Mouse (Mus musculus) kidney, adult 11 months (tissue): ENCODE data around the gene Ppp6r3.

Experiments
- DNase-seq: peaks from one replicate; pipeline ENCODE4 v3.0.0; 2022

The Ppp6r3 gene

GRCm38 (mm10) chr19:3497216-3497615 lies 78.3 kb downstream of the Ppp6r3 start:
- DNase-seq, result no peak

DNA sequence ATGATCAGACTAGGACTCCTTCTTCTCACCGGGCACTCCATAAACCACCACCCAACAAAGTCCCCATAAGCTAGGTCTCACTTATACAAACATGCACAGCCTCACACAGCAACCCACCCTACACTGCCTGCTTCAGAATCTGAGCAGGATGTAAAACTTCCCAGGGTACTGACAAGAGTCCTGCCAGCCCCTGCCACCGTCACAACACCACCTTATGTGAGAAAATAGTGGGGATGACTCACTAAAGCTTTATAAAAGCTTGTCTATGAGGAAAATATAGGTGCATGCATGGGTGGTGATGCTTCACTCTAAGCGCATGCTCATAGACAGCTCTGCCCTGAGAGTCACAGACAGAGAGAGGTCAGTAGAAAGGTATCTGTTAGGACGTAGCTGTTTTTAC lies 85.7 kb downstream of the Ppp6r3 start:
- no peak for DNase-seq

- no peak for DNase-seq
These were observed 92.7 kb downstream of the Ppp6r3 start for GRCm38 (mm10) chr19:3482831-3483230.

- no peak for DNase-seq
These were observed 95.4 kb downstream of the Ppp6r3 start for GRCm38 (mm10) chr19:3480101-3480500.

DNA sequence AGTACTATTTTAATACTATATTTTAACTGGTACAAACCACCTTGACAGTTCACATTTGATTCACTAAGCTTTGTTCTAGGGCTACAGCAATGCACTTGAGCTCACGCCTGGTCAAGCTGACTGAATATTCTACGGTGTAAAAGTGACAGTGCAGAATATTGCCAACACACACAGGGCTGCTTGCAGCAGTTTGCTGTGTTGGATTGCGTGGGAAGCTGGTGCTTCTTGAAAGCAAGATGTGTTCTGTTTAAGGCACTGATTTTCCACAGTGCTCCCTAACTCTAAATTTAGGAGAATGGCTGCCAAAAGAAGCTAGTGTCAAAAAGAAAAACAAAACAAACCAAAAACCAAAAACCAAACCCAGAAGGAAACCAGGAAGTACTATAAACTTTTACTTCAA lies 98.6 kb downstream of the Ppp6r3 start:
- no peak for DNase-seq

DNA sequence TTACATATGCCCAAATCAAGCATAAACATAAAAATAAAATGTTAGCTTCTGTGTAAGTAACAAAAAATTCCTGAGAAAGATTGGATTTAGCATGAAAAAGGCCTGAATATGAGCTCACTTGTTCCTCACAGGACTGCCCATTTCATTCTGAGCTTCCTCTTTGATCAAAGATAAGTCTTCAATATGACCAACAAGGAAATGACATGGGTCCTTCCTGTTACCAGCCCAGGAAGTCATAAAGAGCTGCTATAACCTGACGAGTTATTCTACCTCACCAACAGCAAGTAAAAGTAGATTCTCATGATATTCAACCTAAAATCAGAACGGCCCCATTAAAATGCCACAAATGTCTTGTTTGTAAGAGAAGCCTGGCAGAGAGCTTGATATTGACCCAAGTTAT lies 104.3 kb downstream of the Ppp6r3 start:
- DNase-seq, result no peak

GRCm38 (mm10) chr19:3467574-3467973 lies 108.0 kb downstream of the Ppp6r3 start:
- no peak for DNase-seq

GRCm38 (mm10) chr19:3459986-3460385 lies 115.6 kb downstream of the Ppp6r3 start:
- DNase-seq, result no peak

DNA sequence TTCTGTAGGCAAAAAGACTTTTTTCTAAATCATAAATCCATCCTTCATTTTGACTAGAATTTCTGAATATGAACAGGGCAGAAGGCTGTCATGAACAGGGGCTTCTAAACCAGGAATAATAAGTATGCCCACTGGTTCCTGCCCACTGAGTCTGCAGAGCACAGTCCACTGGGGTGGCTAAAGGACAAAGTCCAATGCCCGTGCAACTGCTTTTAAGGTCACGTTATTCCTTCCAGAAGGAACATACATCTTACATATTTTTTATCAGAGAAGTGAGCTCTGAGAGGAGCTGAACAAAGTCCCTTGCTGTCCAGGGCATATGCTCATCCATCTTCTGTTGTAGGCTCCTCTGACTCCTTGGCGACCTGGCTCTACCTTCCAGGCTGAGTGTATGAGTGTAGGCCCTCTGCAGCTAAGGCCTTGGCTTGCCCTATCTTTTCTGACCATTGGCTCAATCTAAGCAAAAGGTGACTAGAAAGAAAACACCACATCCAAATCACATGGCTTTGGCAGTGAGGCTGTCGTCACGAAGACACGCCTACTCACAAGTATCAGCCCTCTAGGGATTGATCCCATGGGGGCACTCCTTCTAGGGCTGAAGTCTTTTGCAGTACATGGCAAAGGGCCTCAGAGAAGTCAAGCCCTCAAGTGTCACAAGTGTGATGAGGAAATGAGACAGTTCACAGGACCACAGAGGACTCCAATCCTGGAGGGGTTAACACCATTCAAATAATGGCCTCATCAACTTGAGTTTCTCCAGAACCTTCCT lies 117.0 kb downstream of the Ppp6r3 start:
- DNase-seq, result peak; percentile 27

DNA sequence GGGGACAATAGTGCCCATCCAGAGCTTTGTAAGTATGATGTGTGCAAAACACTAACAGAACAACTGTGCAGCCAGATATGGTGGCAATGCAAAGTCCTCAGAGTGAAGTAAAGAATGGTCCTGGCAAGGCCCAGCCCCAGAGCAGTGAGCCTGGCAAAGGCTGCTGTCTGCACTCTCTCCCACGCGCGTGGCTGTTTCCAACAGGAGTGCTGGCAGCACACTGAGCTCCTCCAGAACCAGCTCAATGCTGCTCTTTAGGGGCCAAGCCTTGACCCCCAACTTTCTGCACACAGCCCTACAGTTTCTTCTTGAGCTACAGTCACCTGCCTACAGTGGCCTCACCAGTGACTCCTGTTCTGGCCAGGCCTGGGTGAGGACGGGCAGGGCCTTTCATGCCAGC lies 117.8 kb downstream of the Ppp6r3 start:
- DNase-seq, result no peak

DNA sequence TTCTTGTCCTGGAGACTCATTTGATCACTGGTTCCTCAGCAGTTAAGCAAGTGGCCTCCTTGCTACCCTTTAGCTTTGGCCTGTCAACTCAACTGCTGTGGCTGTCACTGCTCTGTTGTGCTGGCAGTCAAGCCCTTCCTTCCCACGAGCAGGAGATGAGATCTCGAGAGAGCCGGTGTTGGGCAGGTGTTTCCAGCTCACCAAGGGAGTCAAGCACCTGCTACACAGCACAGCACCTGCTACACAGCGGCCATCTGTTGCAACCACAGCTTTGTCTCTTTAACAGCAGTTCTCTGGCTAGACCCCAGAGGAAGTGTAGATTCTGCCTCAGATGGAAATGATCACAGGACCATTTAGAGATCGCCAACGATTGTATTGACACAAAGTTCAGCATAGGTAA lies 123.9 kb downstream of the Ppp6r3 start:
- no peak for DNase-seq

DNA sequence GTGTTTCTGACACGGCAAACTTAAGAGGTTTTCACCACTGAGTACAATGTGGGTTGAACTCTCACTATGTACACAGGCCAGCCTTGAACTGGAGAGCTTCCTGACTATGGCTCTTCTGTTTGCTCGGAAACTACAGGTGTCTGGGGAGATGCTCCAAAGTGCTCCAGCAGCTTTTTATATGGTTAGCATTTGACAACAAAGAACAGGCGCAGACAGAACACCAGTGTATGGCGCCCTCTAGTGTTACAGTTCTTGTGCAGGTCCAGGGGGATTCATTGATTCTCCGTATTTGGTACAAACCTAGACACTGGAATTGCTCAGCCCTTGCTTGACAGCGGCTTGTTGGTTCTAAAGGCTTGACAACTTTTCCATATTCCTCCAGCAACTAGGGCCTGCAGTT lies 124.4 kb downstream of the Ppp6r3 start:
- DNase-seq, result peak; percentile 40

DNA sequence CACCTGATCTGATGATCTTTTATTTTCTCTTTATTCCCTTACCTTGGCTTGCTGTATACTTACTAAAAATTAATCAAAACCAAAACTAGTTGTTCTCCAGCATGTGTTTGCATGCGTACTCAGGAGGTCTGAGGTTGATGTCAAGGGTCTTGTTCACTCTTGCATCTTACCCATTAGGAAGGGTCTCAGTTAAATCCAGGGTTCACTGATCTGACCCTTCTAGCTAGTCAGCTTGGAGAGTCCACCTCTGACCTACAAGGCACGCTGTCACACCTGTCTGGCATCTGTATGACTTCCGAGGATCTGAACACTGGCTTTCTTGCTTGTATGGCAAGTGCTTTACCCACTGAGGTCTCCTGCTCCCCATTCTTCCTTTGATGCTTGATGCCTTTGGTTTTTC lies 124.8 kb downstream of the Ppp6r3 start:
- DNase-seq, result no peak

DNA sequence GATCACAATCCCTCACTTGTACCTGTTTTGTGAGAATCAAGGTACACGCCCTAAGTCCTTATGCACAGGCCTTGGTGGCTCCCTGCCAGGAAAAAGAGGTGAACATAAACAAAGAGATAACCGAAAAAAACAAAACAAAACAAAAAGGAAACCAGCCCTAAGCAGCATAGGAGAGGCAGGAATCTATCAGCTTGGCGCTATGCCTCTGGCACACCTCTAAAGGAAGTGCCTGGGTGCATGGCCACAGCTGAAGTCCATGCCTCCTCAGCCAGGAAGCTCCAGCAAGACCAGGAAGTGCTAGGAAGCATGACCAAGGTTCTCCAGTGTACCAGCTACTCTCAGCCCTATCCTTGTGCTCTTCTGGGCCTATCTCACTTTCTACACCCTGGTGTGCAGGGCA lies 126.3 kb downstream of the Ppp6r3 start:
- no peak for DNase-seq

- DNase-seq, result no peak
These were observed 128.2 kb downstream of the Ppp6r3 start for GRCm38 (mm10) chr19:3447348-3447747.

- DNase-seq, result no peak
These were observed 134.5 kb downstream of the Ppp6r3 start for GRCm38 (mm10) chr19:3441092-3441491.

- no peak for DNase-seq
These were observed 134.9 kb downstream of the Ppp6r3 start for GRCm38 (mm10) chr19:3440667-3441066.

GRCm38 (mm10) chr19:3437980-3438379 lies 137.6 kb downstream of the Ppp6r3 start:
- no peak for DNase-seq

DNA sequence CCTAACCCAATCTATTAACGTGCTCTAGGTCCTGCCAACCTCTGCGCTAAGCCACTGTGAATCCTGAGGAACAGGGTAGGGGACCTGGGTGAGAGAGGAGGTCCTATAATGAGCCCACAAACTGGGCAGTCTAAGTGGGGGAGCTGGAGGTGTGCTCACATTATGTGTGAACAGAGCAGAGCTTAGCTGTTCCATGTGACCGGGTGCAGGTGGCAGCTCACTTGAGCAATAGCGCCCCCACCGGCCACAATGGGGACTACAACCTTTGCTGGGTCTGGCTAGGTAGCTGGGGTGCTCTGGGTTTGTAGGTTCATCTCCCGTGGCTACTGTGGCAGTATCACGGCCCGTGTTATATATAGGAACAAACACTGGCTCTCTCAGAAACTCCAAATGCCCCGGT lies 138.7 kb downstream of the Ppp6r3 start:
- no peak for DNase-seq

GRCm38 (mm10) chr19:3435824-3436223 lies 139.7 kb downstream of the Ppp6r3 start:
- DNase-seq, result no peak

- no peak for DNase-seq
These were observed 140.9 kb downstream of the Ppp6r3 start for GRCm38 (mm10) chr19:3434641-3435040.

DNA sequence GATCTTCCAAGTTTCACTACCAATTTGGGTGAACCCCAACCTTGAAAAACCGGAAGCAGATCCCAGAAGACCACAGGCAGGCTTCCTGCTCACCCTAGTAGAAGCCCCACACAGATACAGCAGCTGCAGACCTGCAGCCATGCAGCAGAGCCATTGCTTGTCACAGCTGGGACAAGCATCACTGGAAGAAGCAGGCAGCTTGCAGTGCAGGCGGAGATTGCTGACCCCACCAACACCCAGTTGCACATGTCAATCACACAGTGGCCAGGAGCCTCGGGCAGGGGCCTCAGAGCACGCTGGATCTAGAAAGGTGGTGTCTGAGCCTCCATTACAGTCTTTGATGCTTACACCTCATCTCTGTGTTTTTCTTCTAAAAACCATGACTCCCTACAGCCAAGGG lies 141.4 kb downstream of the Ppp6r3 start:
- DNase-seq, result no peak

DNA sequence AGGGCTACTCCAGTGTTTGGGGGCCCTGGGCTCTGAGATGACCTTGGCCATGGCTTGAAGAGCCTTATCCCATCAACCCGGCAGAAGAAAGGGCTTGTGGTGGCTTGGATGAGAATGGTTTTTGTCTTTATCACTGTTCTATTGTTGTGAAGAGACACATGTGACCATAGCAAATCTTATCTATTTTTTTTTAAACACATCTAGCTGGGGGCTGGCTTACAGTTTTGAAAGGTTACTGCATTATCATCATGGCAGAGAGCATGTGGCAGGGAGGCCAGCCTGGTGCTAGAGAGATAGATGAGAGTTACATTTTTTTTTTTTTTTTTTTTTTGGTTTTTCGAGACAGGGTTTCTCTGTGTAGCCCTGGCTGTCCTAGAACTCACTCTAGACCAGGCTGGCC lies 143.6 kb downstream of the Ppp6r3 start:
- DNase-seq, result no peak

DNA sequence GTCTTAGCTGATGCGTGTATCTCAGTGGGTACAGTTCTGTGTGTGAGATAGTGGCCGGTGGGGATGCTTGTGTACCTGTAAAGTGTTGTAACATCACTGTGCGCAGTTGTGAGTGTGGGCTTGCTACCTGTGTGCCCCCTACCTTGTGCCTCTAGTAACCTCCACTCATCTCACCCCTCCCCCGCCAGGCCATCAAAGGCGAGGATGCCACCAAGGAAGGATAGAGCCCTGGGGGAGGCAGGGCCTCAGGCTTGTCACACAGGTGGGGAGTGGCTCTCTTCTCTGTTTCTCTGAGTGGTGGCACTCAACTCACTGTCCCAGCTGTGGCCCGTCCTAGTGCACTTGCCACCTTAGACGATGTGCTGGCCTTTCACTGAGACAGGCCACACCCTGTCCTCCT lies 144.5 kb downstream of the Ppp6r3 start:
- DNase-seq, result no peak

DNA sequence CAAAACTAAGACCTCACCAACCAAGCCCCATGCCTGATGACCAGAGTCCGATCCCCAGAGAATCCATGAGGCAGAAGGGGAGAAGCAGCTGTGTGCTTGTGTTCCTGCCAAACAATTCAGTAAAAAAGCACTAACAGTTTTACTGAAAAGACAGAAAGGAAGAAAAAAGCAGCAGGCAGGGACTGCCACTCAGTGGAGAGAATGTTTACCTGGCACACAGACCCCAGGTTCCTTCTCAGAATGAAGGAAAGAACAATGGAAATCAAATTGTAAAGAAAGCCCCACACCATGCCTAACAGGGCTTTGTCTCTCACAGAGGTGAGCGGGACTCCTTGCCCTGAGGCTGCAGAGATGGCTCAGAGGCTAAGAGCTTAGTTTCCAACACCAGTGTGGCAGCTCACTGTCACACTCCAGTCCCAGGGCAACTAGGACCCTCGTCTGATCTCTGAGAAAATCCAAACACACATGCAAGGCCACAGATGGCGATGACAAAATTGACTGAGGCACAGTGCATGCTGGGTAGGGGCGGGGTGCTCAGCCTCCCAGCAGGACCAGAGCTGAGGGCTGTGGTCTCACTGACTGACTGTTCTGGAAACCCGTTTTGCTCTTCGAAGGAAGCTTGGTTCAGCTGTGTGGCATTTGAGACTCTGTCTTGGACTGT lies 146.3 kb downstream of the Ppp6r3 start:
- DNase-seq, result no peak
